Mouse (Mus musculus): ENCODE data around the gene Gm26620. TPM values are rescaled to one million over a fixed set of nuclear protein-coding genes. Genes with fewer than 3 reads are reported as not detected.

Gm26620 gene
- polyA plus RNA-seq, 1 experiment from 2014 or later, result 0.76 TPM

- no peak overlapping the region for H3K4me2 ChIP-seq
- H3K27ac ChIP-seq, result no peak overlapping the region
- H3K9ac ChIP-seq, result no peak overlapping the region
- no peaks in the 10 kb centered on the region for H3K27me3 ChIP-seq
- ATAC-seq (ENCODE audit: insufficient number of reproducible peaks, low FRiP score, low TSS enrichment, low read depth), result no peak
- H3K9me3 ChIP-seq, result no peaks in the 10 kb centered on the region
- H3K36me3 ChIP-seq, result no peaks in the 10 kb centered on the region
- 93% methylated on average over 8 of the region's 8 CpGs for WGBS
- 0 out of 2 replicates have a peak, but pooled peaks cover 2% of the 10 kb centered on the region for H3K4me1 ChIP-seq
- no peak overlapping the region for H3K4me3 ChIP-seq
These were observed 34.4 kb downstream of the Gm26620 start for GRCm38 (mm10) chr1:170919308-170919707.

- no peaks in the 10 kb centered on the region for H3K27me3 ChIP-seq
- no peak overlapping the region for H3K27ac ChIP-seq
- H3K4me3 ChIP-seq, result no peak overlapping the region
- H3K9me3 ChIP-seq, result no peaks in the 10 kb centered on the region
- H3K36me3 ChIP-seq, result no peaks in the 10 kb centered on the region
- no peak overlapping the region for H3K4me2 ChIP-seq
- 76% methylated on average over 6 of the region's 6 CpGs for WGBS
- H3K9ac ChIP-seq, result no peak overlapping the region
- no peak for ATAC-seq (ENCODE audit: insufficient number of reproducible peaks, low FRiP score, low TSS enrichment, low read depth)
- no peaks in the 10 kb centered on the region for H3K4me1 ChIP-seq
These were observed 39.6 kb downstream of the Gm26620 start for GRCm38 (mm10) chr1:170924485-170924884.

- H3K9ac ChIP-seq, result no peak overlapping the region
- no peak overlapping the region for H3K4me3 ChIP-seq
- no peaks in the 10 kb centered on the region for H3K9me3 ChIP-seq
- H3K27me3 ChIP-seq, result no peaks in the 10 kb centered on the region
- no peak for ATAC-seq (ENCODE audit: insufficient number of reproducible peaks, low FRiP score, low TSS enrichment, low read depth)
- H3K4me2 ChIP-seq, result no peak overlapping the region
- H3K36me3 ChIP-seq, result no peaks in the 10 kb centered on the region
- H3K27ac ChIP-seq, result no peak overlapping the region
- WGBS, result 57% methylated on average over 6 of the region's 6 CpGs
- no peaks in the 10 kb centered on the region for H3K4me1 ChIP-seq
These were observed 42.1 kb downstream of the Gm26620 start for GRCm38 (mm10) chr1:170926941-170927340.

- Histone ChIP-seq H3K4me1 (no peaks in the 10 kb centered on the region), H3K4me2 (no peak within 1 kb of the TSS), H3K9ac (no peak within 1 kb of the TSS), H3K9me3 (no peaks in the 10 kb centered on the region), H3K27ac (no peak within 1 kb of the TSS), H3K27me3 (no peaks in the 10 kb centered on the region), H3K4me3 (no peak within 1 kb of the TSS), H3K36me3 (no peaks in the 10 kb centered on the region)
- 72% methylated on average over 3 of the region's 3 CpGs for WGBS
- ATAC-seq (ENCODE audit: insufficient number of reproducible peaks, low FRiP score, low TSS enrichment, low read depth), result no peak
These were observed 42.5 kb downstream of the Gm26620 start, which contains the start of gene Fcrla for GRCm38 (mm10) chr1:170927378-170927777. TSS of gene Fcrla (minus strand) at chr1:170927583.

- WGBS, result 70% methylated on average over 2 of the region's 2 CpGs
- Histone ChIP-seq H3K36me3 (no peaks in the 10 kb centered on the region), H3K9ac (no peak overlapping the region), H3K27me3 (no peaks in the 10 kb centered on the region), H3K4me3 (no peak overlapping the region), H3K9me3 (no peaks in the 10 kb centered on the region), H3K27ac (no peak overlapping the region), H3K4me1 (no peaks in the 10 kb centered on the region), H3K4me2 (no peak overlapping the region)
- no peak for ATAC-seq (ENCODE audit: insufficient number of reproducible peaks, low FRiP score, low TSS enrichment, low read depth)
These were observed 43.6 kb downstream of the Gm26620 start for GRCm38 (mm10) chr1:170928467-170928866.

GRCm38 (mm10) chr1:170929245-170929644 lies 44.4 kb downstream of the Gm26620 start:
- Histone ChIP-seq H3K27me3 (no peaks in the 10 kb centered on the region), H3K36me3 (no peaks in the 10 kb centered on the region), H3K4me2 (no peak overlapping the region), H3K4me1 (no peaks in the 10 kb centered on the region), H3K9me3 (no peaks in the 10 kb centered on the region), H3K4me3 (no peak overlapping the region), H3K9ac (no peak overlapping the region), H3K27ac (no peak overlapping the region)
- WGBS, result 82% methylated on average over 4 of the region's 4 CpGs
- ATAC-seq (ENCODE audit: insufficient number of reproducible peaks, low FRiP score, low TSS enrichment, low read depth), result no peak

- no peak overlapping the region for H3K4me2 ChIP-seq
These were observed 47.2 kb downstream of the Gm26620 start for GRCm38 (mm10) chr1:170932043-170932442.

GRCm38 (mm10) chr1:170933386-170933920 lies 48.6 kb downstream of the Gm26620 start:
- ATAC-seq (ENCODE audit: insufficient number of reproducible peaks, low FRiP score, low TSS enrichment, low read depth), result no peak
- 68% methylated on average over 6 of the region's 6 CpGs for WGBS
- Histone ChIP-seq H3K9me3 (no peaks in the 10 kb centered on the region), H3K27ac (no peak overlapping the region), H3K4me1 (no peaks in the 10 kb centered on the region), H3K4me3 (no peak overlapping the region), H3K9ac (no peak overlapping the region), H3K36me3 (no peaks in the 10 kb centered on the region), H3K27me3 (no peaks in the 10 kb centered on the region), H3K4me2 (no peak overlapping the region)

More at GRCm38 (mm10) chr1:170932043-170932442, 47.2 kb downstream of the Gm26620 start:
- WGBS, result 86% methylated on average over 3 of the region's 3 CpGs
- Histone ChIP-seq H3K27me3 (no peaks in the 10 kb centered on the region), H3K9me3 (no peaks in the 10 kb centered on the region), H3K4me1 (no peaks in the 10 kb centered on the region), H3K4me3 (no peak overlapping the region), H3K36me3 (no peaks in the 10 kb centered on the region), H3K27ac (no peak overlapping the region), H3K9ac (no peak overlapping the region)
- ATAC-seq (ENCODE audit: insufficient number of reproducible peaks, low FRiP score, low TSS enrichment, low read depth), result no peak

- H3K27ac ChIP-seq, result no peak overlapping the region
- no peak overlapping the region for H3K4me3 ChIP-seq
- no peaks in the 10 kb centered on the region for H3K36me3 ChIP-seq
- ATAC-seq (ENCODE audit: insufficient number of reproducible peaks, low FRiP score, low TSS enrichment, low read depth), result no peak
- no peak overlapping the region for H3K9ac ChIP-seq
- no peak overlapping the region for H3K4me2 ChIP-seq
- H3K27me3 ChIP-seq, result no peaks in the 10 kb centered on the region
- H3K9me3 ChIP-seq, result no peaks in the 10 kb centered on the region
- 86% methylated on average over 1 of the region's 1 CpGs for WGBS
- H3K4me1 ChIP-seq, result no peaks in the 10 kb centered on the region
These were observed 49.1 kb downstream of the Gm26620 start for GRCm38 (mm10) chr1:170933940-170934339.

GRCm38 (mm10) chr1:170934383-170934782 lies 49.5 kb downstream of the Gm26620 start:
- WGBS, result 50% methylated on average over 2 of the region's 2 CpGs
- Histone ChIP-seq H3K4me2 (no peak overlapping the region), H3K27me3 (no peaks in the 10 kb centered on the region), H3K4me1 (no peaks in the 10 kb centered on the region), H3K36me3 (no peaks in the 10 kb centered on the region), H3K27ac (no peak overlapping the region), H3K4me3 (no peak overlapping the region), H3K9ac (no peak overlapping the region), H3K9me3 (no peaks in the 10 kb centered on the region)
- no peak for ATAC-seq (ENCODE audit: insufficient number of reproducible peaks, low FRiP score, low TSS enrichment, low read depth)

Other genes with a start within 250 kb of the Gm26620 start
- 52.5 and 69.4 TPM in 2 replicates for gene Olfml2b, start 240.5 kb upstream of the Gm26620 start, polyA plus RNA-seq (2015; fragmentation: Nextera tagmentation; extraction: Ambion mirVana)
- gene Atf6, start 17.3 kb upstream of the Gm26620 start, polyA plus RNA-seq (2015; fragmentation: Nextera tagmentation; extraction: Ambion mirVana), result 8.3 and 8.6 TPM in 2 replicates
- 44.5 and 48.3 TPM in 2 replicates for gene Dusp12, start 475 bp downstream of the Gm26620 start, polyA plus RNA-seq (2015; fragmentation: Nextera tagmentation; extraction: Ambion mirVana)
- 0.14 and 0.15 TPM in 2 replicates for gene Fcrlb, start 27.9 kb downstream of the Gm26620 start, polyA plus RNA-seq (2015; fragmentation: Nextera tagmentation; extraction: Ambion mirVana)
- 0.22 TPM in 1 of 2 replicates, not detected in the other for gene Fcrla, start 42.5 kb downstream of the Gm26620 start, polyA plus RNA-seq (2015; fragmentation: Nextera tagmentation; extraction: Ambion mirVana)
- gene Fcgr2b, start 91.5 kb downstream of the Gm26620 start, polyA plus RNA-seq (2015; fragmentation: Nextera tagmentation; extraction: Ambion mirVana), result 3.2 and 3.8 TPM in 2 replicates
- 1.0 and 1.1 TPM in 2 replicates for gene Fcgr4, start 133.9 kb downstream of the Gm26620 start, polyA plus RNA-seq (2015; fragmentation: Nextera tagmentation; extraction: Ambion mirVana)
- 25.9 and 32.2 TPM in 2 replicates for gene Fcgr3, start 179.9 kb downstream of the Gm26620 start, polyA plus RNA-seq (2015; fragmentation: Nextera tagmentation; extraction: Ambion mirVana)
- 1.1 and 2.2 TPM in 2 replicates for gene Cfap126, start 228.9 kb downstream of the Gm26620 start, polyA plus RNA-seq (2015; fragmentation: Nextera tagmentation; extraction: Ambion mirVana)

All from limb, embryonic 15.5 days (tissue).